Mouse (Mus musculus): Measurements from ENCODE around the gene Acrbp. TPM values are rescaled to one million over a fixed set of nuclear protein-coding genes. Genes with fewer than 3 reads are reported as not detected.

Acrbp gene
- polyA plus RNA-seq, 1 experiment from 2014 or later: 12.4 TPM

GRCm38 (mm10) chr6:125071896-125072279, 22.4 kb downstream of the Acrbp start:
- H3K4me2 ChIP-seq: no peak overlapping the region
- no peaks in the 10 kb centered on the region for H3K36me3 ChIP-seq

GRCm38 (mm10) chr6:125073825-125074224, 24.3 kb downstream of the Acrbp start:
- no peak overlapping the region for H3K27ac ChIP-seq
- 65% methylated on average over 8 of the region's 8 CpGs for WGBS

More at GRCm38 (mm10) chr6:125071896-125072279, 22.4 kb downstream of the Acrbp start:
- 10% methylated on average over 2 of the region's 2 CpGs for WGBS
- H3K27me3 ChIP-seq: no peaks in the 10 kb centered on the region
- no peak overlapping the region for H3K9ac ChIP-seq
- peaks cover 15% of the 10 kb centered on the region for H3K4me1 ChIP-seq
- H3K4me3 ChIP-seq: no peak overlapping the region
- H3K27ac ChIP-seq: peak overlapping the region; percentile 86
- H3K9me3 ChIP-seq: no peaks in the 10 kb centered on the region
- peak; percentile 45 for ATAC-seq (ENCODE audit: insufficient number of reproducible peaks, low FRiP score, low TSS enrichment, low read depth)

GRCm38 (mm10) chr6:125081394-125081793, 31.9 kb downstream of the Acrbp start:
- H3K36me3 ChIP-seq: no peaks in the 10 kb centered on the region
- peak overlapping the region; percentile 46 for H3K9ac ChIP-seq
- no peaks in the 10 kb centered on the region for H3K27me3 ChIP-seq
- H3K9me3 ChIP-seq: no peaks in the 10 kb centered on the region
- peaks cover 13% of the 10 kb centered on the region; the same call in 1 of the 2 replicates for H3K4me1 ChIP-seq
- H3K27ac ChIP-seq: peak overlapping the region; percentile 85
- ATAC-seq (ENCODE audit: insufficient number of reproducible peaks, low FRiP score, low TSS enrichment, low read depth): peak; percentile 13; the same call in 1 of the 2 replicates
- WGBS: 26% methylated on average over 25 of the region's 25 CpGs
- H3K4me2 ChIP-seq: peak overlapping the region; percentile 74
- peak overlapping the region; percentile 46 for H3K4me3 ChIP-seq

More at GRCm38 (mm10) chr6:125073825-125074224, 24.3 kb downstream of the Acrbp start:
- Histone ChIP-seq H3K4me2 (no peak overlapping the region), H3K36me3 (no peaks in the 10 kb centered on the region), H3K9me3 (no peaks in the 10 kb centered on the region), H3K27me3 (no peaks in the 10 kb centered on the region), H3K4me1 (peaks cover 15% of the 10 kb centered on the region), H3K4me3 (no peak overlapping the region), H3K9ac (no peak overlapping the region)
- ATAC-seq (ENCODE audit: insufficient number of reproducible peaks, low FRiP score, low TSS enrichment, low read depth): no peak

- 24% methylated on average over 45 of the region's 45 CpGs for WGBS
- ATAC-seq (ENCODE audit: insufficient number of reproducible peaks, low FRiP score, low TSS enrichment, low read depth): peak; percentile 87
- Histone ChIP-seq H3K27ac (peak overlapping the region; percentile 85), H3K36me3 (no peaks in the 10 kb centered on the region), H3K4me3 (peak overlapping the region; percentile 46), H3K9ac (peak overlapping the region; percentile 46), H3K9me3 (no peaks in the 10 kb centered on the region), H3K27me3 (no peaks in the 10 kb centered on the region), H3K4me1 (peaks cover 13% of the 10 kb centered on the region; the same call in 1 of the 2 replicates), H3K4me2 (peak overlapping the region; percentile 74)
Observed at GRCm38 (mm10) chr6:125081797-125082560, 32.5 kb downstream of the Acrbp start.

- Histone ChIP-seq H3K4me3 (no peak overlapping the region), H3K9ac (no peak overlapping the region), H3K27ac (no peak overlapping the region), H3K4me2 (no peak overlapping the region), H3K4me1 (peaks cover 14% of the 10 kb centered on the region; the same call in 1 of the 2 replicates), H3K27me3 (no peaks in the 10 kb centered on the region), H3K9me3 (no peaks in the 10 kb centered on the region), H3K36me3 (no peaks in the 10 kb centered on the region)
- 85% methylated on average over 7 of the region's 7 CpGs for whole genome bisulfite sequencing
- no peak for ATAC-seq (ENCODE audit: insufficient number of reproducible peaks, low FRiP score, low TSS enrichment, low read depth)
Observed at GRCm38 (mm10) chr6:125082801-125083386, 33.4 kb downstream of the Acrbp start.

GRCm38 (mm10) chr6:125084424-125084823, 34.9 kb downstream of the Acrbp start:
- H3K27me3 ChIP-seq: no peaks in the 10 kb centered on the region
- no peaks in the 10 kb centered on the region for H3K9me3 ChIP-seq
- no peak overlapping the region for H3K4me3 ChIP-seq
- H3K9ac ChIP-seq: no peak overlapping the region
- peaks cover 30% of the 10 kb centered on the region for H3K4me1 ChIP-seq
- no peak overlapping the region for H3K4me2 ChIP-seq
- no peak for ATAC-seq (ENCODE audit: insufficient number of reproducible peaks, low FRiP score, low TSS enrichment, low read depth)
- H3K36me3 ChIP-seq: no peaks in the 10 kb centered on the region
- no peak overlapping the region for H3K27ac ChIP-seq
- 3% methylated on average over 4 of the region's 4 CpGs for WGBS

GRCm38 (mm10) chr6:125087937-125088336, 38.4 kb downstream of the Acrbp start:
- Histone ChIP-seq H3K4me3 (no peak overlapping the region), H3K27me3 (no peaks in the 10 kb centered on the region), H3K36me3 (no peaks in the 10 kb centered on the region), H3K4me2 (no peak overlapping the region), H3K27ac (peak overlapping the region; percentile 95), H3K4me1 (peaks cover 33% of the 10 kb centered on the region), H3K9me3 (no peaks in the 10 kb centered on the region), H3K9ac (no peak overlapping the region)
- ATAC-seq (ENCODE audit: insufficient number of reproducible peaks, low FRiP score, low TSS enrichment, low read depth): no peak
- 85% methylated on average over 3 of the region's 3 CpGs for WGBS

- Histone ChIP-seq H3K36me3 (no peaks in the 10 kb centered on the region), H3K27me3 (no peaks in the 10 kb centered on the region), H3K9me3 (no peaks in the 10 kb centered on the region), H3K4me1 (peaks cover 33% of the 10 kb centered on the region), H3K4me2 (peak overlapping the region; percentile 51; the same call in 1 of the 2 replicates), H3K27ac (peak overlapping the region; percentile 95), H3K4me3 (peak overlapping the region; percentile 24; the same call in 1 of the 2 replicates), H3K9ac (no peak overlapping the region)
- ATAC-seq (ENCODE audit: insufficient number of reproducible peaks, low FRiP score, low TSS enrichment, low read depth): peak; percentile 81
- 4% methylated on average over 20 of the region's 20 CpGs for WGBS
Observed at GRCm38 (mm10) chr6:125088561-125089321, 39.3 kb downstream of the Acrbp start.

- H3K27ac ChIP-seq: peak overlapping the region; percentile 95
- peak overlapping the region; percentile 51 for H3K4me2 ChIP-seq
- H3K4me3 ChIP-seq: peak overlapping the region; percentile 24
- H3K9ac ChIP-seq: peak overlapping the region; percentile 23; the same call in 1 of the 2 replicates
- whole genome bisulfite sequencing: 1% methylated on average over 15 of the region's 15 CpGs
- no peaks in the 10 kb centered on the region for H3K9me3 ChIP-seq
- peak; percentile 70 for ATAC-seq (ENCODE audit: insufficient number of reproducible peaks, low FRiP score, low TSS enrichment, low read depth)
- H3K4me1 ChIP-seq: peaks cover 28% of the 10 kb centered on the region
- no peaks in the 10 kb centered on the region for H3K27me3 ChIP-seq
- no peaks in the 10 kb centered on the region for H3K36me3 ChIP-seq
Observed at GRCm38 (mm10) chr6:125089521-125090321, 40.2 kb downstream of the Acrbp start.

- no peak for ATAC-seq (ENCODE audit: insufficient number of reproducible peaks, low FRiP score, low TSS enrichment, low read depth)
- Histone ChIP-seq H3K4me3 (no peak overlapping the region), H3K4me1 (peaks cover 33% of the 10 kb centered on the region), H3K27ac (peak overlapping the region; percentile 95), H3K9ac (no peak overlapping the region), H3K4me2 (peak overlapping the region; percentile 51), H3K9me3 (no peaks in the 10 kb centered on the region), H3K27me3 (no peaks in the 10 kb centered on the region), H3K36me3 (no peaks in the 10 kb centered on the region)
- WGBS: 55% methylated on average over 10 of the region's 10 CpGs
Observed at GRCm38 (mm10) chr6:125090341-125091085, 41.0 kb downstream of the Acrbp start.

Measured in limb, embryonic 15.5 days (tissue).